Mouse (Mus musculus): ENCODE measurements around the gene Ddr2. TPM values are rescaled to one million over a fixed set of nuclear protein-coding genes. Genes with fewer than 3 reads are reported as not detected.
"Not testable (repeated sequence)": the region's sequence is repeated elsewhere in the genome, so short reads cannot be mapped to it uniquely, and the experiment has no call there.

The Ddr2 gene
- polyA plus RNA-seq, 1 experiment = 6.0 TPM

GRCm38 (mm10) chr1:170010716-170011505, 99.7 kb downstream of the Ddr2 start:
- H3K4me3 ChIP-seq (replicated peaks; ENCODE audit: control insufficient read depth, low read depth, low read length) = no peak overlapping the region
- TF ChIP-seq CTCF (IDR thresholded peaks at IDR 0.05; ENCODE audit: control insufficient read depth, insufficient read depth, low read length) = no peak
- H3K27ac ChIP-seq (ENCODE audit: control insufficient read depth, insufficient read depth, low read depth, low read length, poor library complexity) = no peak overlapping the region
- 83% methylated on average over 15 of the region's 15 CpGs for WGBS
- H3K4me1 ChIP-seq (ENCODE audit: control insufficient read depth, insufficient read depth, low read length) = no peaks in the 10 kb centered on the region

- Histone ChIP-seq H3K4me3 (replicated peaks; ENCODE audit: control insufficient read depth, low read depth, low read length) (no peak overlapping the region), H3K4me1 (ENCODE audit: control insufficient read depth, insufficient read depth, low read length) (no peaks in the 10 kb centered on the region), H3K27ac (ENCODE audit: control insufficient read depth, insufficient read depth, low read depth, low read length, poor library complexity) (no peak overlapping the region)
- TF ChIP-seq CTCF (IDR thresholded peaks at IDR 0.05; ENCODE audit: control insufficient read depth, insufficient read depth, low read length) (no peak), POLR2A (IDR thresholded peaks at IDR 0.05; ENCODE audit: borderline replicate concordance, control insufficient read depth, low read depth, low read length) (no peak)
- WGBS = 84% methylated on average over 1 of the region's 1 CpGs
These were observed 101.3 kb downstream of the Ddr2 start for GRCm38 (mm10) chr1:170009296-170009695.

- Histone ChIP-seq H3K27ac (ENCODE audit: control insufficient read depth, insufficient read depth, low read depth, low read length, poor library complexity) (no peak overlapping the region), H3K4me1 (ENCODE audit: control insufficient read depth, insufficient read depth, low read length) (no peaks in the 10 kb centered on the region), H3K4me3 (replicated peaks; ENCODE audit: control insufficient read depth, low read depth, low read length) (no peak overlapping the region)
- TF ChIP-seq CTCF (IDR thresholded peaks at IDR 0.05; ENCODE audit: control insufficient read depth, insufficient read depth, low read length) (no peak), POLR2A (IDR thresholded peaks at IDR 0.05; ENCODE audit: borderline replicate concordance, control insufficient read depth, low read depth, low read length) (no peak)
- WGBS = 72% methylated on average over 13 of the region's 13 CpGs
These were observed 101.9 kb downstream of the Ddr2 start for GRCm38 (mm10) chr1:170008432-170009220.

- no peak overlapping the region for H3K4me3 ChIP-seq (replicated peaks; ENCODE audit: control insufficient read depth, low read depth, low read length)
- no peak overlapping the region for H3K27ac ChIP-seq (ENCODE audit: control insufficient read depth, insufficient read depth, low read depth, low read length, poor library complexity)
- TF ChIP-seq CTCF (IDR thresholded peaks at IDR 0.05; ENCODE audit: control insufficient read depth, insufficient read depth, low read length) (no peak), POLR2A (IDR thresholded peaks at IDR 0.05; ENCODE audit: borderline replicate concordance, control insufficient read depth, low read depth, low read length) (no peak)
- 60% methylated on average over 5 of the region's 5 CpGs for WGBS
- no peaks in the 10 kb centered on the region for H3K4me1 ChIP-seq (ENCODE audit: control insufficient read depth, insufficient read depth, low read length)
These were observed 104.0 kb downstream of the Ddr2 start for GRCm38 (mm10) chr1:170006516-170006915.

- WGBS = 67% methylated on average over 3 of the region's 3 CpGs
- TF ChIP-seq POLR2A (IDR thresholded peaks at IDR 0.05; ENCODE audit: borderline replicate concordance, control insufficient read depth, low read depth, low read length) (no peak), CTCF (IDR thresholded peaks at IDR 0.05; ENCODE audit: control insufficient read depth, insufficient read depth, low read length) (no peak)
- Histone ChIP-seq H3K4me3 (replicated peaks; ENCODE audit: control insufficient read depth, low read depth, low read length) (no peak overlapping the region), H3K27ac (ENCODE audit: control insufficient read depth, insufficient read depth, low read depth, low read length, poor library complexity) (no peak overlapping the region), H3K4me1 (ENCODE audit: control insufficient read depth, insufficient read depth, low read length) (no peaks in the 10 kb centered on the region)
These were observed 105.3 kb downstream of the Ddr2 start for GRCm38 (mm10) chr1:170005297-170005696.

- WGBS = 76% methylated on average over 6 of the region's 6 CpGs
- not testable (repeated sequence) for H3K27ac ChIP-seq (ENCODE audit: control insufficient read depth, insufficient read depth, low read depth, low read length, poor library complexity); H3K4me1 ChIP-seq (ENCODE audit: control insufficient read depth, insufficient read depth, low read length); H3K4me3 ChIP-seq (replicated peaks; ENCODE audit: control insufficient read depth, low read depth, low read length)
These were observed 116.7 kb downstream of the Ddr2 start for GRCm38 (mm10) chr1:169993901-169994300.

- Histone ChIP-seq H3K27ac (ENCODE audit: control insufficient read depth, insufficient read depth, low read depth, low read length, poor library complexity) (no peak overlapping the region), H3K4me1 (ENCODE audit: control insufficient read depth, insufficient read depth, low read length) (no peaks in the 10 kb centered on the region), H3K4me3 (replicated peaks; ENCODE audit: control insufficient read depth, low read depth, low read length) (no peak overlapping the region)
- no peak for TF ChIP-seq POLR2A (IDR thresholded peaks at IDR 0.05; ENCODE audit: borderline replicate concordance, control insufficient read depth, low read depth, low read length)
- TF ChIP-seq CTCF (IDR thresholded peaks at IDR 0.05; ENCODE audit: control insufficient read depth, insufficient read depth, low read length) = no peak
- 59% methylated on average over 1 of the region's 1 CpGs for WGBS
These were observed 124.4 kb downstream of the Ddr2 start for GRCm38 (mm10) chr1:169986166-169986565.

- TF ChIP-seq CTCF (IDR thresholded peaks at IDR 0.05; ENCODE audit: control insufficient read depth, insufficient read depth, low read length) (no peak), POLR2A (IDR thresholded peaks at IDR 0.05; ENCODE audit: borderline replicate concordance, control insufficient read depth, low read depth, low read length) (no peak)
- 76% methylated on average over 4 of the region's 4 CpGs for WGBS
- Histone ChIP-seq H3K27ac (ENCODE audit: control insufficient read depth, insufficient read depth, low read depth, low read length, poor library complexity) (no peak overlapping the region), H3K4me1 (ENCODE audit: control insufficient read depth, insufficient read depth, low read length) (no peaks in the 10 kb centered on the region), H3K4me3 (replicated peaks; ENCODE audit: control insufficient read depth, low read depth, low read length) (no peak overlapping the region)
These were observed 132.9 kb downstream of the Ddr2 start for GRCm38 (mm10) chr1:169977621-169978020.
